Mouse (Mus musculus) intestine, embryonic 16.5 days (tissue): ENCODE data around the gene Sctr. TPM values are rescaled to one million over a fixed set of nuclear protein-coding genes. Genes with fewer than 3 reads are reported as not detected.
"Not testable (repeated sequence)": the region's sequence is repeated elsewhere in the genome, so short reads cannot be mapped to it uniquely, and the experiment has no call there.

Source experiments
- ATAC-seq: fragments of 200-750 bp; cut with Nextera tagmentation; 2 replicates; pipeline ENCODE4 v1.8.0; 2017; ENCODE audit warnings: moderate TSS enrichment, moderate library complexity
- H3K27ac ChIP-seq: fragments of 300-500 bp; sonication (generic); 2 replicates; pipeline ENCODE4 v1.5.1; 2014; ENCODE audit warnings: mild to moderate bottlenecking, low read length
- H3K27me3 ChIP-seq: fragments of 300-500 bp; sonication (generic); replicated peaks from 2 replicates; pipeline ENCODE4 v1.6.1; 2014; ENCODE audit warnings: low read length, control low read depth, mixed read lengths; ENCODE audit not compliant: control insufficient read depth, insufficient read depth
- H3K36me3 ChIP-seq: fragments of 300-500 bp; sonication (generic); 2 replicates; pipeline ENCODE4 v1.6.1; 2014; ENCODE audit warnings: low read length, control low read depth; ENCODE audit not compliant: control insufficient read depth, insufficient read depth
- H3K4me1 ChIP-seq: fragments of 300-500 bp; sonication (generic); 2 replicates; pipeline ENCODE4 v1.6.1; 2014; ENCODE audit warnings: low read length, control low read depth, mixed read lengths; ENCODE audit not compliant: control insufficient read depth, insufficient read depth
- H3K4me2 ChIP-seq: fragments of 300-500 bp; sonication (generic); 2 replicates; pipeline ENCODE4 v1.6.1; 2014; ENCODE audit warnings: low read depth, low read length, control low read depth
- H3K4me3 ChIP-seq: fragments of 300-500 bp; sonication (generic); 2 replicates; pipeline ENCODE4 v1.5.1; 2014; ENCODE audit warnings: mild to moderate bottlenecking, low read length
- H3K9ac ChIP-seq: fragments of 300-500 bp; sonication (generic); 2 replicates; pipeline ENCODE4 v1.6.1; 2014; ENCODE audit warnings: low read depth, low read length
- H3K9me3 ChIP-seq: fragments of 300-500 bp; sonication (generic); 2 replicates; pipeline ENCODE4 v1.6.1; 2016; ENCODE audit warnings: low read length, control low read depth; ENCODE audit not compliant: control insufficient read depth
- WGBS: fragments of 180-500 bp; shearing (Covaris S2); extraction: QIAGEN DNeasy Blood & Tissue Kit; methylation state at CpG from one replicate; pipeline ENCODE4 v1.1.7; 2014; 5-methylcytosine and 5-hydroxymethylcytosine counted together
- polyA plus RNA-seq: library from polyadenylated mRNA; unstranded; fragments of >200 nt; fragmentation: Nextera tagmentation; extraction: Ambion mirVana; gene quantifications from 2 replicates; pipeline ENCODE4 v1.2.1, GENCODE M21; 2015

Sctr gene
- polyA plus RNA-seq, 1 experiment from 2014 or later = 0.88 TPM

GRCm38 (mm10) chr1:120085696-120086095 is 79.0 kb downstream of the Sctr start:
- no peaks in the 10 kb centered on the region for H3K9me3 ChIP-seq
- ATAC-seq = peak; percentile 37

GRCm38 (mm10) chr1:120086644-120087043 is 80.0 kb downstream of the Sctr start:
- Histone ChIP-seq H3K4me1 (peaks cover 33% of the 10 kb centered on the region), H3K27me3 (no peaks in the 10 kb centered on the region), H3K4me2 (0 out of 2 replicates have a peak overlapping the region, but pooled peaks have one; percentile 17), H3K4me3 (no peak overlapping the region), H3K36me3 (no peaks in the 10 kb centered on the region), H3K9ac (no peak overlapping the region), H3K9me3 (no peaks in the 10 kb centered on the region), H3K27ac (0 out of 2 replicates have a peak overlapping the region, but pooled peaks have one; percentile 77)
- WGBS = 68% methylated on average over 13 of the region's 13 CpGs
- ATAC-seq = no peak

More at GRCm38 (mm10) chr1:120085696-120086095, 79.0 kb downstream of the Sctr start:
- 0 out of 2 replicates have a peak overlapping the region, but pooled peaks have one; percentile 33 for H3K9ac ChIP-seq
- H3K36me3 ChIP-seq = no peaks in the 10 kb centered on the region
- H3K4me3 ChIP-seq = no peak overlapping the region
- H3K4me2 ChIP-seq = 0 out of 2 replicates have a peak overlapping the region, but pooled peaks have one; percentile 17
- WGBS = 68% methylated on average over 3 of the region's 3 CpGs
- H3K27ac ChIP-seq = peak overlapping the region; percentile 77
- no peaks in the 10 kb centered on the region for H3K27me3 ChIP-seq
- peaks cover 34% of the 10 kb centered on the region for H3K4me1 ChIP-seq

GRCm38 (mm10) chr1:120089180-120089579 is 82.5 kb downstream of the Sctr start:
- no peak overlapping the region for H3K9ac ChIP-seq
- H3K4me2 ChIP-seq = no peak overlapping the region
- ATAC-seq = no peak
- peak overlapping the region; percentile 1; the same call in 1 of the 2 replicates for H3K27ac ChIP-seq
- no peaks in the 10 kb centered on the region for H3K27me3 ChIP-seq
- H3K9me3 ChIP-seq = no peaks in the 10 kb centered on the region
- WGBS = 29% methylated on average over 5 of the region's 5 CpGs
- H3K4me1 ChIP-seq = peaks cover 13% of the 10 kb centered on the region
- H3K36me3 ChIP-seq = no peaks in the 10 kb centered on the region
- H3K4me3 ChIP-seq = no peak overlapping the region

GRCm38 (mm10) chr1:120090880-120091570 is 84.3 kb downstream of the Sctr start:
- WGBS = 60% methylated on average over 8 of the region's 8 CpGs
- no peaks in the 10 kb centered on the region for H3K9me3 ChIP-seq
- peaks cover 3% of the 10 kb centered on the region for H3K4me1 ChIP-seq
- ATAC-seq = peak; percentile 93
- no peaks in the 10 kb centered on the region for H3K27me3 ChIP-seq
- H3K27ac ChIP-seq = peak overlapping the region; percentile 77
- H3K9ac ChIP-seq = peak overlapping the region; percentile 17; the same call in 1 of the 2 replicates
- no peaks in the 10 kb centered on the region for H3K36me3 ChIP-seq
- no peak overlapping the region for H3K4me3 ChIP-seq
- peak overlapping the region; percentile 9; the same call in 1 of the 2 replicates for H3K4me2 ChIP-seq

- not testable (repeated sequence) for ATAC-seq, H3K9me3 ChIP-seq, H3K4me1 ChIP-seq, H3K9ac ChIP-seq, H3K27ac ChIP-seq, H3K4me2 ChIP-seq, H3K27me3 ChIP-seq, H3K4me3 ChIP-seq, H3K36me3 ChIP-seq
- WGBS = 55% methylated on average over 11 of the region's 14 CpGs
Observed at GRCm38 (mm10) chr1:120093482-120094134, 86.9 kb downstream of the Sctr start.

- H3K36me3 ChIP-seq = no peaks in the 10 kb centered on the region
- H3K27me3 ChIP-seq = no peaks in the 10 kb centered on the region
- no peaks in the 10 kb centered on the region for H3K9me3 ChIP-seq
- no peak for ATAC-seq
- no peaks in the 10 kb centered on the region; the same call in 1 of the 2 replicates for H3K4me1 ChIP-seq
- H3K9ac ChIP-seq = no peak overlapping the region
- 70% methylated on average over 3 of the region's 3 CpGs for WGBS
- H3K27ac ChIP-seq = no peak overlapping the region
- no peak overlapping the region for H3K4me2 ChIP-seq
- H3K4me3 ChIP-seq = no peak overlapping the region
Observed at GRCm38 (mm10) chr1:120094920-120095319, 88.2 kb downstream of the Sctr start.

GRCm38 (mm10) chr1:120098327-120098726 is 91.6 kb downstream of the Sctr start:
- WGBS = 16% methylated on average over 7 of the region's 7 CpGs
- H3K4me3 ChIP-seq = no peak overlapping the region
- no peak overlapping the region for H3K9ac ChIP-seq
- H3K27ac ChIP-seq = no peak overlapping the region
- H3K4me2 ChIP-seq = no peak overlapping the region
- ATAC-seq = no peak
- no peaks in the 10 kb centered on the region for H3K9me3 ChIP-seq
- H3K4me1 ChIP-seq = no peaks in the 10 kb centered on the region
- no peaks in the 10 kb centered on the region for H3K36me3 ChIP-seq
- H3K27me3 ChIP-seq = no peaks in the 10 kb centered on the region

- Histone ChIP-seq H3K27ac (no peak overlapping the region), H3K4me1 (no peaks in the 10 kb centered on the region), H3K27me3 (no peaks in the 10 kb centered on the region), H3K9ac (no peak overlapping the region), H3K9me3 (no peaks in the 10 kb centered on the region), H3K4me2 (no peak overlapping the region), H3K36me3 (no peaks in the 10 kb centered on the region), H3K4me3 (no peak overlapping the region)
- WGBS = 60% methylated on average over 6 of the region's 6 CpGs
- peak; percentile 32 for ATAC-seq
Observed at GRCm38 (mm10) chr1:120099483-120099882, 92.8 kb downstream of the Sctr start.

GRCm38 (mm10) chr1:120100456-120101226 is 93.9 kb downstream of the Sctr start:
- no peak overlapping the region for H3K4me3 ChIP-seq
- peak; percentile 61; the same call in 1 of the 2 replicates for ATAC-seq
- H3K4me1 ChIP-seq = no peaks in the 10 kb centered on the region
- H3K9ac ChIP-seq = no peak overlapping the region
- no peaks in the 10 kb centered on the region for H3K27me3 ChIP-seq
- no peaks in the 10 kb centered on the region for H3K36me3 ChIP-seq
- 77% methylated on average over 8 of the region's 8 CpGs for WGBS
- no peak overlapping the region for H3K27ac ChIP-seq
- no peaks in the 10 kb centered on the region for H3K9me3 ChIP-seq
- no peak overlapping the region for H3K4me2 ChIP-seq
